Mouse (Mus musculus): ENCODE measurements around the gene Lrfn2. TPM values are rescaled to one million over a fixed set of nuclear protein-coding genes. Genes with fewer than 3 reads are reported as not detected.

Lrfn2 gene
- polyA plus RNA-seq, 1 experiment: not detected

- H3K4me1 ChIP-seq (ENCODE audit: control insufficient read depth, insufficient read depth, low read length): no peaks in the 10 kb centered on the region
- H3K27me3 ChIP-seq (ENCODE audit: control insufficient read depth, insufficient read depth, low read length, poor library complexity, severe bottlenecking): peaks cover 1% of the 10 kb centered on the region; the same call in 1 of the 2 replicates
- H3K36me3 ChIP-seq (ENCODE audit: control insufficient read depth, insufficient read depth, low read length, poor library complexity, severe bottlenecking): no peaks in the 10 kb centered on the region
- H3K4me3 ChIP-seq (ENCODE audit: low read depth, low read length): no peak overlapping the region
- H3K9ac ChIP-seq (ENCODE audit: low read depth, poor library complexity, severe bottlenecking): no peak overlapping the region
- TF ChIP-seq EP300 (IDR thresholded peaks at IDR 0.05; ENCODE audit: insufficient read depth, low read depth, low read length): no peak
- no peak for TF ChIP-seq CTCF (IDR thresholded peaks at IDR 0.05; ENCODE audit: low read depth, low read length)
- no peak for TF ChIP-seq POLR2A (IDR thresholded peaks at IDR 0.05; ENCODE audit: insufficient read depth, low read length)
- no peaks in the 10 kb centered on the region for H3K9me3 ChIP-seq (replicated peaks; ENCODE audit: control insufficient read depth, insufficient read depth, low read length, poor library complexity, severe bottlenecking)
- H3K27ac ChIP-seq (ENCODE audit: insufficient read depth, low read length): no peak overlapping the region
These were observed 13.7 kb upstream of the Lrfn2 start for GRCm38 (mm10) chr17:48918458-48918857.

- no peak overlapping the region for H3K4me3 ChIP-seq (ENCODE audit: low read depth, low read length)
- no peak for TF ChIP-seq POLR2A (IDR thresholded peaks at IDR 0.05; ENCODE audit: insufficient read depth, low read length)
- TF ChIP-seq CTCF (IDR thresholded peaks at IDR 0.05; ENCODE audit: low read depth, low read length): no peak
- TF ChIP-seq EP300 (IDR thresholded peaks at IDR 0.05; ENCODE audit: insufficient read depth, low read depth, low read length): no peak
- H3K9ac ChIP-seq (ENCODE audit: low read depth, poor library complexity, severe bottlenecking): no peak overlapping the region
- no peak overlapping the region for H3K27ac ChIP-seq (ENCODE audit: insufficient read depth, low read length)
- no peaks in the 10 kb centered on the region for H3K4me1 ChIP-seq (ENCODE audit: control insufficient read depth, insufficient read depth, low read length)
- no peaks in the 10 kb centered on the region; the same call in 1 of the 2 replicates for H3K9me3 ChIP-seq (replicated peaks; ENCODE audit: control insufficient read depth, insufficient read depth, low read length, poor library complexity, severe bottlenecking)
- H3K36me3 ChIP-seq (ENCODE audit: control insufficient read depth, insufficient read depth, low read length, poor library complexity, severe bottlenecking): no peaks in the 10 kb centered on the region
- H3K27me3 ChIP-seq (ENCODE audit: control insufficient read depth, insufficient read depth, low read length, poor library complexity, severe bottlenecking): peaks cover 1% of the 10 kb centered on the region; the same call in 1 of the 2 replicates
These were observed 9.3 kb upstream of the Lrfn2 start for GRCm38 (mm10) chr17:48922905-48923304.

GRCm38 (mm10) chr17:48925426-48925825 is 6.8 kb upstream of the Lrfn2 start:
- H3K27me3 ChIP-seq (ENCODE audit: control insufficient read depth, insufficient read depth, low read length, poor library complexity, severe bottlenecking): peaks cover 1% of the 10 kb centered on the region; the same call in 1 of the 2 replicates
- H3K4me3 ChIP-seq (ENCODE audit: low read depth, low read length): no peak overlapping the region
- H3K4me1 ChIP-seq (ENCODE audit: control insufficient read depth, insufficient read depth, low read length): no peaks in the 10 kb centered on the region
- no peak for TF ChIP-seq CTCF (IDR thresholded peaks at IDR 0.05; ENCODE audit: low read depth, low read length)
- no peak overlapping the region for H3K27ac ChIP-seq (ENCODE audit: insufficient read depth, low read length)
- no peaks in the 10 kb centered on the region; the same call in 1 of the 2 replicates for H3K9me3 ChIP-seq (replicated peaks; ENCODE audit: control insufficient read depth, insufficient read depth, low read length, poor library complexity, severe bottlenecking)
- no peaks in the 10 kb centered on the region for H3K36me3 ChIP-seq (ENCODE audit: control insufficient read depth, insufficient read depth, low read length, poor library complexity, severe bottlenecking)
- H3K9ac ChIP-seq (ENCODE audit: low read depth, poor library complexity, severe bottlenecking): no peak overlapping the region

GRCm38 (mm10) chr17:48930994-48931393 is 1.2 kb upstream of the Lrfn2 start:
- Histone ChIP-seq H3K36me3 (ENCODE audit: control insufficient read depth, insufficient read depth, low read length, poor library complexity, severe bottlenecking) (no peaks in the 10 kb centered on the region), H3K4me1 (ENCODE audit: control insufficient read depth, insufficient read depth, low read length) (peaks cover 1% of the 10 kb centered on the region), H3K9ac (ENCODE audit: low read depth, poor library complexity, severe bottlenecking) (no peak overlapping the region), H3K27me3 (ENCODE audit: control insufficient read depth, insufficient read depth, low read length, poor library complexity, severe bottlenecking) (0 out of 2 replicates have a peak, but pooled peaks cover 3% of the 10 kb centered on the region), H3K9me3 (replicated peaks; ENCODE audit: control insufficient read depth, insufficient read depth, low read length, poor library complexity, severe bottlenecking) (no peaks in the 10 kb centered on the region; the same call in 1 of the 2 replicates), H3K27ac (ENCODE audit: insufficient read depth, low read length) (no peak overlapping the region), H3K4me3 (ENCODE audit: low read depth, low read length) (no peak overlapping the region)
- no peak for TF ChIP-seq EP300 (IDR thresholded peaks at IDR 0.05; ENCODE audit: insufficient read depth, low read depth, low read length)

- Histone ChIP-seq H3K27ac (ENCODE audit: insufficient read depth, low read length) (no peak overlapping the region), H3K4me3 (ENCODE audit: low read depth, low read length) (peak overlapping the region; percentile 78)
- TF ChIP-seq EP300 (IDR thresholded peaks at IDR 0.05; ENCODE audit: insufficient read depth, low read depth, low read length): no peak
- TF ChIP-seq POLR2A (IDR thresholded peaks at IDR 0.05; ENCODE audit: insufficient read depth, low read length): no peak
- TF ChIP-seq CTCF (IDR thresholded peaks at IDR 0.05; ENCODE audit: low read depth, low read length): no peak
These were observed 277 bp downstream of the Lrfn2 start for GRCm38 (mm10) chr17:48932406-48932906.

GRCm38 (mm10) chr17:48932916-48933315 is 737 bp downstream of the Lrfn2 start:
- no peaks in the 10 kb centered on the region for H3K36me3 ChIP-seq (ENCODE audit: control insufficient read depth, insufficient read depth, low read length, poor library complexity, severe bottlenecking)
- H3K4me1 ChIP-seq (ENCODE audit: control insufficient read depth, insufficient read depth, low read length): peaks cover 1% of the 10 kb centered on the region
- H3K9ac ChIP-seq (ENCODE audit: low read depth, poor library complexity, severe bottlenecking): peak overlapping the region; percentile 57; the same call in 1 of the 2 replicates
- no peak overlapping the region for H3K27ac ChIP-seq (ENCODE audit: insufficient read depth, low read length)
- TF ChIP-seq CTCF (IDR thresholded peaks at IDR 0.05; ENCODE audit: low read depth, low read length): no peak
- no peak for TF ChIP-seq POLR2A (IDR thresholded peaks at IDR 0.05; ENCODE audit: insufficient read depth, low read length)
- TF ChIP-seq EP300 (IDR thresholded peaks at IDR 0.05; ENCODE audit: insufficient read depth, low read depth, low read length): no peak
- H3K4me3 ChIP-seq (ENCODE audit: low read depth, low read length): peak overlapping the region; percentile 60
- H3K9me3 ChIP-seq (replicated peaks; ENCODE audit: control insufficient read depth, insufficient read depth, low read length, poor library complexity, severe bottlenecking): no peaks in the 10 kb centered on the region
- H3K27me3 ChIP-seq (ENCODE audit: control insufficient read depth, insufficient read depth, low read length, poor library complexity, severe bottlenecking): 0 out of 2 replicates have a peak, but pooled peaks cover 3% of the 10 kb centered on the region

More at GRCm38 (mm10) chr17:48932406-48932906, 277 bp downstream of the Lrfn2 start:
- Histone ChIP-seq H3K9ac (ENCODE audit: low read depth, poor library complexity, severe bottlenecking) (peak overlapping the region; percentile 57; the same call in 1 of the 2 replicates), H3K9me3 (replicated peaks; ENCODE audit: control insufficient read depth, insufficient read depth, low read length, poor library complexity, severe bottlenecking) (no peaks in the 10 kb centered on the region), H3K27me3 (ENCODE audit: control insufficient read depth, insufficient read depth, low read length, poor library complexity, severe bottlenecking) (0 out of 2 replicates have a peak, but pooled peaks cover 3% of the 10 kb centered on the region), H3K4me1 (ENCODE audit: control insufficient read depth, insufficient read depth, low read length) (peaks cover 1% of the 10 kb centered on the region), H3K36me3 (ENCODE audit: control insufficient read depth, insufficient read depth, low read length, poor library complexity, severe bottlenecking) (no peaks in the 10 kb centered on the region)
